Mouse (Mus musculus): ENCODE data around the gene Hmg20b. TPM values are rescaled to one million over a fixed set of nuclear protein-coding genes. Genes with fewer than 3 reads are reported as not detected.

Hmg20b gene
- polyA plus RNA-seq, 1 experiment, result 51.8 TPM

GRCm38 (mm10) chr10:81302288-81302687 is 48.0 kb downstream of the Hmg20b start:
- peaks cover 2% of the 10 kb centered on the region for H3K4me1 ChIP-seq (ENCODE audit: control insufficient read depth, insufficient read depth, low read length)
- H3K36me3 ChIP-seq (ENCODE audit: control insufficient read depth, insufficient read depth, low read length, poor library complexity, severe bottlenecking), result no peaks in the 10 kb centered on the region
- no peak overlapping the region for H3K4me3 ChIP-seq (ENCODE audit: low read depth, low read length)
- H3K9me3 ChIP-seq (replicated peaks; ENCODE audit: control insufficient read depth, insufficient read depth, low read length, poor library complexity, severe bottlenecking), result no peaks in the 10 kb centered on the region
- H3K27me3 ChIP-seq (ENCODE audit: control insufficient read depth, insufficient read depth, low read length, poor library complexity, severe bottlenecking), result no peaks in the 10 kb centered on the region
- H3K27ac ChIP-seq (ENCODE audit: insufficient read depth, low read length), result no peak overlapping the region
- TF ChIP-seq EP300 (IDR thresholded peaks at IDR 0.05; ENCODE audit: insufficient read depth, low read depth, low read length), result no peak
- no peak for TF ChIP-seq CTCF (IDR thresholded peaks at IDR 0.05; ENCODE audit: low read depth, low read length)
- no peak for TF ChIP-seq POLR2A (IDR thresholded peaks at IDR 0.05; ENCODE audit: insufficient read depth, low read length)
- no peak overlapping the region for H3K9ac ChIP-seq (ENCODE audit: low read depth, poor library complexity, severe bottlenecking)

- TF ChIP-seq CTCF (IDR thresholded peaks at IDR 0.05; ENCODE audit: low read depth, low read length) (no peak), EP300 (IDR thresholded peaks at IDR 0.05; ENCODE audit: insufficient read depth, low read depth, low read length) (no peak), POLR2A (IDR thresholded peaks at IDR 0.05; ENCODE audit: insufficient read depth, low read length) (no peak)
- Histone ChIP-seq H3K9me3 (replicated peaks; ENCODE audit: control insufficient read depth, insufficient read depth, low read length, poor library complexity, severe bottlenecking) (no peaks in the 10 kb centered on the region), H3K27ac (ENCODE audit: insufficient read depth, low read length) (no peak overlapping the region), H3K4me3 (ENCODE audit: low read depth, low read length) (no peak overlapping the region), H3K4me1 (ENCODE audit: control insufficient read depth, insufficient read depth, low read length) (peaks cover 2% of the 10 kb centered on the region), H3K9ac (ENCODE audit: low read depth, poor library complexity, severe bottlenecking) (no peak overlapping the region), H3K27me3 (ENCODE audit: control insufficient read depth, insufficient read depth, low read length, poor library complexity, severe bottlenecking) (no peaks in the 10 kb centered on the region), H3K36me3 (ENCODE audit: control insufficient read depth, insufficient read depth, low read length, poor library complexity, severe bottlenecking) (no peaks in the 10 kb centered on the region)
Observed at GRCm38 (mm10) chr10:81301321-81301720, 49.0 kb downstream of the Hmg20b start.

GRCm38 (mm10) chr10:81300352-81300907 is 49.9 kb downstream of the Hmg20b start:
- Histone ChIP-seq H3K9ac (ENCODE audit: low read depth, poor library complexity, severe bottlenecking) (no peak overlapping the region), H3K27ac (ENCODE audit: insufficient read depth, low read length) (no peak overlapping the region), H3K9me3 (replicated peaks; ENCODE audit: control insufficient read depth, insufficient read depth, low read length, poor library complexity, severe bottlenecking) (no peaks in the 10 kb centered on the region), H3K4me1 (ENCODE audit: control insufficient read depth, insufficient read depth, low read length) (peaks cover 2% of the 10 kb centered on the region), H3K27me3 (ENCODE audit: control insufficient read depth, insufficient read depth, low read length, poor library complexity, severe bottlenecking) (no peaks in the 10 kb centered on the region), H3K36me3 (ENCODE audit: control insufficient read depth, insufficient read depth, low read length, poor library complexity, severe bottlenecking) (no peaks in the 10 kb centered on the region), H3K4me3 (ENCODE audit: low read depth, low read length) (no peak overlapping the region)
- TF ChIP-seq CTCF (IDR thresholded peaks at IDR 0.05; ENCODE audit: low read depth, low read length) (no peak), EP300 (IDR thresholded peaks at IDR 0.05; ENCODE audit: insufficient read depth, low read depth, low read length) (no peak), POLR2A (IDR thresholded peaks at IDR 0.05; ENCODE audit: insufficient read depth, low read length) (no peak)

GRCm38 (mm10) chr10:81299585-81300351 is 50.5 kb downstream of the Hmg20b start:
- Histone ChIP-seq H3K9me3 (replicated peaks; ENCODE audit: control insufficient read depth, insufficient read depth, low read length, poor library complexity, severe bottlenecking) (no peaks in the 10 kb centered on the region), H3K36me3 (ENCODE audit: control insufficient read depth, insufficient read depth, low read length, poor library complexity, severe bottlenecking) (no peaks in the 10 kb centered on the region), H3K27me3 (ENCODE audit: control insufficient read depth, insufficient read depth, low read length, poor library complexity, severe bottlenecking) (no peaks in the 10 kb centered on the region), H3K4me3 (ENCODE audit: low read depth, low read length) (no peak overlapping the region), H3K27ac (ENCODE audit: insufficient read depth, low read length) (no peak overlapping the region), H3K9ac (ENCODE audit: low read depth, poor library complexity, severe bottlenecking) (no peak overlapping the region), H3K4me1 (ENCODE audit: control insufficient read depth, insufficient read depth, low read length) (peaks cover 2% of the 10 kb centered on the region)
- no peak for TF ChIP-seq EP300 (IDR thresholded peaks at IDR 0.05; ENCODE audit: insufficient read depth, low read depth, low read length)
- TF ChIP-seq POLR2A (IDR thresholded peaks at IDR 0.05; ENCODE audit: insufficient read depth, low read length), result no peak
- TF ChIP-seq CTCF (IDR thresholded peaks at IDR 0.05; ENCODE audit: low read depth, low read length), result no peak

- Histone ChIP-seq H3K9me3 (replicated peaks; ENCODE audit: control insufficient read depth, insufficient read depth, low read length, poor library complexity, severe bottlenecking) (no peaks in the 10 kb centered on the region), H3K36me3 (ENCODE audit: control insufficient read depth, insufficient read depth, low read length, poor library complexity, severe bottlenecking) (no peaks in the 10 kb centered on the region), H3K4me3 (ENCODE audit: low read depth, low read length) (no peak overlapping the region), H3K4me1 (ENCODE audit: control insufficient read depth, insufficient read depth, low read length) (peaks cover 4% of the 10 kb centered on the region), H3K27me3 (ENCODE audit: control insufficient read depth, insufficient read depth, low read length, poor library complexity, severe bottlenecking) (no peaks in the 10 kb centered on the region), H3K27ac (ENCODE audit: insufficient read depth, low read length) (no peak overlapping the region), H3K9ac (ENCODE audit: low read depth, poor library complexity, severe bottlenecking) (no peak overlapping the region)
- TF ChIP-seq EP300 (IDR thresholded peaks at IDR 0.05; ENCODE audit: insufficient read depth, low read depth, low read length), result no peak
- TF ChIP-seq POLR2A (IDR thresholded peaks at IDR 0.05; ENCODE audit: insufficient read depth, low read length), result no peak
- no peak for TF ChIP-seq CTCF (IDR thresholded peaks at IDR 0.05; ENCODE audit: low read depth, low read length)
Observed at GRCm38 (mm10) chr10:81298369-81299100, 51.7 kb downstream of the Hmg20b start.

Data from ES-Bruce4 (cell line).